Mouse (Mus musculus): ENCODE data around the gene Mcidas.

- TF ChIP-seq POLR2A (IDR thresholded peaks at IDR 0.05; ENCODE audit: insufficient read depth, low read length) (no peak), CTCF (IDR thresholded peaks at IDR 0.05; ENCODE audit: low read depth, low read length) (no peak)
Observed at GRCm38 (mm10) chr13:113000576-113001318, 7.1 kb downstream of the Mcidas start.
